Mouse (Mus musculus): ENCODE measurements around the gene Mup14.
"Not testable (repeated sequence)": the region's sequence is repeated elsewhere in the genome, so short reads cannot be mapped to it uniquely, and the experiment has no call there.

Gene Mup14

GRCm38 (mm10) chr4:61303900-61304299, at the start of gene Mup14:
TSS of gene Mup14 (minus strand) at chr4:61304000.
- DNase-seq: not testable (repeated sequence)

- DNase-seq: peak; percentile 22 to 74
Observed at GRCm38 (mm10) chr4:61338108-61338507, 34.3 kb upstream of the Mup14 start.
